Mouse (Mus musculus) erythroblast, embryonic 14.5 days (primary cell): ENCODE data around the gene Ntn4. TPM values are rescaled to one million over a fixed set of nuclear protein-coding genes. Genes with fewer than 3 reads are reported as not detected.

Source experiments
- H3K27me3 ChIP-seq: 2 replicates; pipeline ENCODE4 v1.6.1; 2012; ENCODE audit warnings: inconsistent platforms; ENCODE audit not compliant: control insufficient read depth
- H3K36me3 ChIP-seq: 2 replicates; pipeline ENCODE4 v1.6.1; 2012; ENCODE audit warnings: mild to moderate bottlenecking, inconsistent platforms; ENCODE audit not compliant: control insufficient read depth
- H3K4me1 ChIP-seq: 2 replicates; pipeline ENCODE4 v1.6.1; 2012; ENCODE audit warnings: inconsistent platforms; ENCODE audit not compliant: control insufficient read depth
- H3K4me3 ChIP-seq: replicated peaks from 2 replicates; pipeline ENCODE3; 2012; ENCODE audit warnings: moderate library complexity, mild to moderate bottlenecking, inconsistent platforms
- H3K9me3 ChIP-seq: 2 replicates; pipeline ENCODE4 v1.6.1; 2012; ENCODE audit warnings: low read length, inconsistent platforms, mixed read lengths; ENCODE audit not compliant: control insufficient read depth
- GATA1 ChIP-seq: IDR thresholded peaks from 2 replicates; pipeline ENCODE4 v1.6.1; 2012; ENCODE audit warnings: low read length, inconsistent platforms, mixed read lengths
- TAL1 ChIP-seq: IDR thresholded peaks from 3 replicates; pipeline ENCODE4 v1.6.1; 2012; ENCODE audit warnings: low read length, inconsistent platforms, mixed read lengths
- polyA plus RNA-seq: library from polyadenylated mRNA; stranded (reverse); fragments of >175 nt; gene quantifications from 2 replicates; pipeline ENCODE4 v1.2.3, GENCODE M21; 2012

The Ntn4 gene
- not detected in 2 replicates for polyA plus RNA-seq

DNA sequence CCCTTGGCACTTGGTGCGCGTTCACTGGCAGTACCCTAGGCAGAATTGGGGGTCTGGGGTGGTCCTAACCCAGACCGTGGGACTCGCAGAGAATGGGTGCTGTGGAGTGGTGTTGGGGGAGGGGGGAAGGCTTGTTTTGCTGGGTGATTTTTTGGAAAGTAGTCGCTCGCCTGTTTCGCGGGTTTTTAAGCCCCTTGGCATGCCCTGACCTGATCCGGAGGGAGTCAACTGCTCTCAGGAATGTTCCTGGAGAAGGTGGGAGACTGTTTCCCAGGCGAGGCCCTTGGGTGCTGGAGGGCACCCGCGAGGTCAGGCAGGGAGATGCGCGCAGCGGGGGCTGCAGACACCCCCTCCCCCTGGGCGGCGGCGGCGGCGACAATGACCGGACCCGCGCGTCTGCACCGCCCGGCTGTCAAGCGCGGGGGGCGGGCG lies at the start of gene Ntn4:
Gene Ntn4, plus strand, starts transcription at position 161 of the 432 bp plus-strand sequence.
- no peaks in the 10 kb centered on the region for H3K36me3 ChIP-seq
- H3K4me3 ChIP-seq: peak within 1 kb of the TSS; percentile 49
- H3K9me3 ChIP-seq: peaks cover 4% of the 10 kb centered on the region; the same call in 1 of the 2 replicates
- TF ChIP-seq GATA1 (no peak), TAL1 (no peak)
- H3K4me1 ChIP-seq: peaks cover 17% of the 10 kb centered on the region
- peaks cover 67% of the 10 kb centered on the region for H3K27me3 ChIP-seq

DNA sequence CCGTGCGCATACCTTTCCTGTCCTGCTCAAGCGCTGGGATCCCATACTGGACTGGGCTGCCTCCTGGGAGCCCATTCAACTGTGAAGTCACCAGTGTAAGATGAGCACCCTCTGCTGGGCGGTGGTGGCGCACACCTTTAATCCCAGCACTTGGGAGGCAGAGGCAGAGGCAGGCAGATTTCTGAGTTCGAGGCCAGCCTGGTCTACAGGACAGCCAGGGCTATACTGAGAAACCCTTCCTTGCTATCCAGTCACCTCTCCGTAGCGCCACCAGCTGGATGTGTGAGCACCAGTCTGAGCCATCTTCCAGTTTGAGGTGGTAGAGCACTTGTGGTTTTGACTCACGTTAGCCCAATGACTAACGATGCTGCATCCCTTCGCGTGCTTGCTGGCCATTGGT lies 48.0 kb upstream of the Ntn4 start:
- no peak overlapping the region for H3K4me3 ChIP-seq
- TF ChIP-seq GATA1 (no peak), TAL1 (no peak)
- no peaks in the 10 kb centered on the region for H3K9me3 ChIP-seq
- no peaks in the 10 kb centered on the region; the same call in 1 of the 2 replicates for H3K27me3 ChIP-seq
- H3K36me3 ChIP-seq: peaks cover 5% of the 10 kb centered on the region
- peaks cover 25% of the 10 kb centered on the region for H3K4me1 ChIP-seq

DNA sequence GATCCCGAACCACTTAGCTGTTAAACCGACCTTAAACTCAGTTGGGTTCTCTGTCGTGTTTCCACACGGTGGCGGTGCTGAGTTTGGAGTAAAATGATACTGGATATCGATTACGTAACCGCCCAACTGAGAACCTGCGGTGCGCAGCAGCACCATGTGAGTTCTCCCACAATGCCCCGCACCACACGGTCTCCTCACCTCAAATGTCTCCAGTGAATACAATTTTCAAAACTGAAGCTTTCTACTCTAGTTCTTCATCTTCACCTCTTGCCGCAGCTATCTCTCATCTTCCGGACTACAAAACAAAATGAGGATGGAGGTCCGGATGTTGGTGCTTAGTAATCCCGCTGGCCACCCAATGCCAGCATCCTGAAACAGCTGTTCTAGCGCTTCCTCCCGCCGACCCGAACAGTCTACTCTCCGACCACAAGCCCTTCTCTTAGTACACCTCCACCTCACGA lies 46.4 kb upstream of the Ntn4 start:
- H3K4me3 ChIP-seq: peak overlapping the region; percentile 29
- H3K36me3 ChIP-seq: no peaks in the 10 kb centered on the region
- H3K4me1 ChIP-seq: peaks cover 11% of the 10 kb centered on the region
- no peak for TF ChIP-seq GATA1
- TF ChIP-seq TAL1: no peak
- no peaks in the 10 kb centered on the region; the same call in 1 of the 2 replicates for H3K27me3 ChIP-seq
- no peaks in the 10 kb centered on the region for H3K9me3 ChIP-seq

DNA sequence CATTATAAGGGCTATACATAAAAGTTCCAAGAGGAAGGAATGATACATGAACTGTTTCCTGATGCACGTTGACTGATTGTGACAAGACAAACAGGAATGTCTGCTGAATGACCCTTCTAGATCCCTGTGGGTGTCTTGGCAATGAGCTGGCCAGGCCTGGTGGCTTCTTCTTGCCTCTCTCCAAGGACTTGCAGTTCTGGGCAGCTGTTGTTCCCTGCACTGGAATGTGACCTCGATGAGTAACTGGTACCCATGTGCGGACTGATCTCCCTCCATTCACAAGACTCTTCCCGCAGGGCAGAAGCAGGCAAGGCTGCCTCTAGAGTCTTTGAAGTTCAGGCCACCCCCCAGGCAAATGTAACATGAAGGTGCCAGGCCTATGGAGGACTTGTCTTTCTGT lies 44.6 kb upstream of the Ntn4 start:
- Histone ChIP-seq H3K4me3 (no peak overlapping the region), H3K27me3 (no peaks in the 10 kb centered on the region; the same call in 1 of the 2 replicates), H3K4me1 (peaks cover 6% of the 10 kb centered on the region), H3K9me3 (no peaks in the 10 kb centered on the region), H3K36me3 (no peaks in the 10 kb centered on the region)
- no peak for TF ChIP-seq GATA1
- no peak for TF ChIP-seq TAL1

DNA sequence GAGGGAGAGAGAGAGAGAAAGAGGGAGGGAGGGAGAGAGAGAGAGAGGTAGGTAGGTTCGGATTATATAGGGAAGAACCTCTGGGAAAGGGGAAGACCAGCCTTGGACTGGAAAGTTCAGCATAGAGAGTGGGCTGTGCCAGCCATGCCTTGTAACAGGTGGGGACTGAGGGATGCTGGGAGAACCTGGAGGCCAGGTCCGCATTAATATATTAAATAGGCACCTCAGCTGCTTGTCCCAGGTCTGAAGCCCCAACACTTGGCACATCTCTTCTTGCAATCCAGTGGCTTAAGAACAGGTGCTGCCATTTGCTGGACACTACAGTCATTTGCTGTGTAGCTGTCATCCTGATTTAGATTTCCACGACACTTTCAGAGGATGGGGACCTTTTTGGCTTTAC lies 43.8 kb upstream of the Ntn4 start:
- H3K27me3 ChIP-seq: no peaks in the 10 kb centered on the region; the same call in 1 of the 2 replicates
- peaks cover 6% of the 10 kb centered on the region for H3K4me1 ChIP-seq
- H3K36me3 ChIP-seq: no peaks in the 10 kb centered on the region
- no peak for TF ChIP-seq TAL1
- no peak for TF ChIP-seq GATA1
- H3K9me3 ChIP-seq: no peaks in the 10 kb centered on the region
- no peak overlapping the region for H3K4me3 ChIP-seq

DNA sequence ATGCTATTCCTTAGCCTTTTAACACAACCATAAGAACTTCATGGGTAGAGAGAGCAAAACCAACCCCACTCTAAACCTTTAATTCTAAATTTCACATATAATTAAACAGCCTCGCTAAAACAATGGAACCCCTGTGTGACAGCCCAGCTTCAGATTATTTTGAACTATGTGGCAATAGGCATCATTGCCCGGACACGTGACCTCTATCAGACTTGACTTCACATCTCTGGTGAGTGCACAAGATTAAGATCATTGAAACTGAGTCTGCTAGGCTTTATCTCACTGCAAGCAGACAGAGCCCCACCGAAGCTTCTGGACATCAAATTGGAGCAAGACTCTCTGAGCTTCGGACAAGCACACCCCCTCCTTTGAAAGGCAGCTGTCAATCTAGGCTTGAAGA lies 38.2 kb upstream of the Ntn4 start:
- Histone ChIP-seq H3K4me3 (no peak overlapping the region), H3K9me3 (peaks cover 8% of the 10 kb centered on the region), H3K4me1 (no peaks in the 10 kb centered on the region), H3K27me3 (no peaks in the 10 kb centered on the region), H3K36me3 (no peaks in the 10 kb centered on the region)
- TF ChIP-seq TAL1 (no peak), GATA1 (no peak)

DNA sequence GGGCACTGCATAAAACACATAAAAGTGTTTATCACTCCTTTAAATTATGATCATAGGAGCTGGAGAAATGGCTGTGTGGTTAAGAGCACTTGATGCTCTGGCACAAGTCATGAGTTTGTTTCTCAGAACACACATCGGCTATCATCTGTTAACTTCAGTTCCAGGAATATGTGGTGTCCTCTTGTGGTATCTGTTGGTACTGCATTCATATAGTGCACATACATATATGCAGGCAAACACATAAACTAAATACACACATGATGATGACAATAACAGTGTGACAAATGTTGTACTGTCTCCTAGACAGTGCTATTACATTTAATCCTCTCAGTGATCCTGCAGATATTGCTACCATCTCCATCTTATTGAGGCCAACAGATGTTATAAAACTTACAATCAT lies 37.2 kb upstream of the Ntn4 start:
- Histone ChIP-seq H3K4me1 (no peaks in the 10 kb centered on the region), H3K36me3 (no peaks in the 10 kb centered on the region), H3K4me3 (no peak overlapping the region), H3K27me3 (no peaks in the 10 kb centered on the region), H3K9me3 (peaks cover 9% of the 10 kb centered on the region)
- TF ChIP-seq TAL1 (no peak), GATA1 (no peak)

DNA sequence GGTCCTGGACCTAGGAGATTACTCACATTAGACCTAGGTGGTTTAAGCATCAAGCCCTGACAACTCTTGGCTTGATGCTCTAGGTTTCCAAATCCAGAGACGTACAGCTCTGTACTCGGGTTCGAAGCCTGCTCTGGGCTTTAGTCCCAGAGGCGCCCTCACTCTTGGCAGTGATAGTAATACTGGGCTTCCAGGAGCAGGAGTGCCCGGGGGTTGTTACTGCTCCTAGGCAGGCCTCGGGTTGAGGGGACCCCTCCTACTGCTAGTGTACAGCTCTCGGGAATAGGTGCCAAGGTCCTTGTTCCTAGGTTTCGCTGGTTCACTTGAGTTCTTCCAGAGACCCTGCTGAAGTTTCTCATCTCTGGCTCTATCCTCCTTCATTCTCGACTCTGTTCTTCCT lies 34.2 kb upstream of the Ntn4 start:
- no peaks in the 10 kb centered on the region for H3K27me3 ChIP-seq
- TF ChIP-seq TAL1 (no peak), GATA1 (no peak)
- peaks cover 24% of the 10 kb centered on the region for H3K9me3 ChIP-seq
- H3K4me3 ChIP-seq: no peak overlapping the region
- H3K36me3 ChIP-seq: no peaks in the 10 kb centered on the region
- no peaks in the 10 kb centered on the region for H3K4me1 ChIP-seq

DNA sequence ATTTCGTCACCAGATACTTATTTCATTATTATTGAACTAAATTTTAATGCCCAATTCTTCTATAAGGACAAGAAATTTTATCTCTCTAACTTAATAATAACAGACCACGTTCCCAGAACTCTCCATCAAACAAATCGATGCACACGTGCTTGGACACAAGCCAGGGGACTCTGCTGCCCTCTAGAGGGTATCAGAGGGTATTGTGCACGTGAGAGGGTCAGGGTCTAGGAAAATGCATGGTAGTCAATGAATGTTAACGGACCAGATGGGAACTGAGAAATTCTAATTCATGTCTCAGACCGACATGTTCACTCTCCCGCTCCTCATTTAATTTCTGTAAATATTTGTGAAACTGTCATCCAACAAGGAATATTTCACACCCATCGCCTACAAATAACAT lies 32.4 kb upstream of the Ntn4 start:
- Histone ChIP-seq H3K36me3 (no peaks in the 10 kb centered on the region), H3K4me1 (no peaks in the 10 kb centered on the region), H3K4me3 (no peak overlapping the region), H3K9me3 (peaks cover 19% of the 10 kb centered on the region), H3K27me3 (no peaks in the 10 kb centered on the region)
- TF ChIP-seq TAL1 (no peak), GATA1 (no peak)

DNA sequence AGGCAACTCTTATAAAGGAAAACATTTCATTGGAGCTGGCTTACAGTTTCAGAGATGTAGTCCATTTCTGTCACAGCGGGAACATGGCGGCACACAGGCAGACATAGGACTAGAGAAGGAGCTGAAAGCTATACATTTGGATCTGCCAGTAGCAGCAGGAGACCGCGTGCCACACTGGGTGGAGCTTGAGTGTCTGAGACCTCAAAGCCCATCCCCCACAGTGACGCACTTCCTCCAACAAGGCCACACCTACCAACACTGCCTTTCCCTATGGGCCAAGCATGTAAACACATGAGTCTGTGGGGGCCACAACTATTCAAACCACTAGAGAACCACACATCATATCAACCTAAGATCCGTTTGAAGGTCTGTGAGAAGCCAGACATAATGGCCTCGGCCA lies 31.2 kb upstream of the Ntn4 start:
- no peaks in the 10 kb centered on the region for H3K4me1 ChIP-seq
- H3K27me3 ChIP-seq: no peaks in the 10 kb centered on the region
- no peak overlapping the region for H3K4me3 ChIP-seq
- no peaks in the 10 kb centered on the region for H3K36me3 ChIP-seq
- H3K9me3 ChIP-seq: peaks cover 15% of the 10 kb centered on the region
- no peak for TF ChIP-seq TAL1
- TF ChIP-seq GATA1: no peak
